Mouse (Mus musculus) layer of hippocampus, adult 18-20 months (tissue): ENCODE results near the gene Gm20822. TPM values are rescaled to one million over a fixed set of nuclear protein-coding genes. Genes with fewer than 3 reads are reported as not detected.
"Not testable (repeated sequence)": the region's sequence is repeated elsewhere in the genome, so short reads cannot be mapped to it uniquely, and the experiment has no call there.

Source experiments
- DNase-seq, 2 experiments: peaks; one replicate each; pipeline ENCODE4 v3.0.0; 2022; ENCODE audit warnings: low spot score in 2 of 2
- long read RNA-seq: library from polyadenylated mRNA; stranded (forward); transcript quantifications from one replicate; pipeline ENCODE4 v2.0.0, GENCODE M21; 2021
- total RNA-seq, 2 experiments: library from RNA; stranded (reverse); gene quantifications; 2 replicates each; pipeline ENCODE4 v1.2.3; 2021

Gene Gm20822
- not detected for total RNA-seq
- long read RNA-seq, result 0 reads

- not testable (repeated sequence) for DNase-seq
Measured at GRCm38 (mm10) chrY:15884671-15885070, at the start of gene Gm20822. Gm20822 (minus strand) TSS chrY:15884771.
